Mouse (Mus musculus) bone marrow, adult 2 months (tissue): ENCODE results near the gene Polr3c.

Experiments
- CTCF ChIP-seq: fragments of 200-500 bp; IDR thresholded peaks from 2 replicates; pipeline ENCODE4 v1.5.1; 2011; ENCODE audit warnings: low read length, control low read depth; ENCODE audit not compliant: control insufficient read depth, insufficient read depth
- POLR2A ChIP-seq: fragments of 200-500 bp; IDR thresholded peaks from 2 replicates; pipeline ENCODE4 v1.6.1; 2011; ENCODE audit warnings: low read depth, mild to moderate bottlenecking, control low read depth, low read length, borderline replicate concordance; ENCODE audit not compliant: control insufficient read depth

- TF ChIP-seq CTCF (no peak), POLR2A (no peak)
These were observed 55.9 kb downstream of the Polr3c start for GRCm38 (mm10) chr3:96671519-96671918.
